Mouse (Mus musculus) splenic B cell, adult 2 months (primary cell): ENCODE measurements around the gene Eefsec.

Experiments used
- DNase-seq: peaks from one replicate; pipeline ENCODE4 v3.0.0-alpha.2; 2011; ENCODE audit warnings: low read depth, low spot score
- H3K27me3 ChIP-seq: 2 replicates; pipeline ENCODE4 v1.6.1; 2012; ENCODE audit warnings: mild to moderate bottlenecking, low read length, moderate library complexity, mixed read lengths; ENCODE audit not compliant: control insufficient read depth, poor library complexity, insufficient read depth, severe bottlenecking
- H3K36me3 ChIP-seq: 2 replicates; pipeline ENCODE4 v1.6.1; 2012; ENCODE audit warnings: mild to moderate bottlenecking, low read length, moderate library complexity, mixed read lengths; ENCODE audit not compliant: control insufficient read depth, poor library complexity, insufficient read depth, severe bottlenecking

Gene Eefsec

GRCm38 (mm10) chr6:88384420-88385053, 61.8 kb downstream of the Eefsec start:
- H3K27me3 ChIP-seq, result no peaks in the 10 kb centered on the region
- DNase-seq, result no peak
- no peaks in the 10 kb centered on the region for H3K36me3 ChIP-seq

- Histone ChIP-seq H3K27me3 (no peaks in the 10 kb centered on the region), H3K36me3 (no peaks in the 10 kb centered on the region)
- no peak for DNase-seq
These were observed 62.6 kb downstream of the Eefsec start for GRCm38 (mm10) chr6:88383734-88384133.

GRCm38 (mm10) chr6:88379756-88380155, 66.6 kb downstream of the Eefsec start:
- DNase-seq, result peak; percentile 3

GRCm38 (mm10) chr6:88378829-88379228, 67.5 kb downstream of the Eefsec start:
- Histone ChIP-seq H3K27me3 (no peaks in the 10 kb centered on the region), H3K36me3 (no peaks in the 10 kb centered on the region)
- peak; percentile 71 for DNase-seq

More at GRCm38 (mm10) chr6:88379756-88380155, 66.6 kb downstream of the Eefsec start:
- no peaks in the 10 kb centered on the region for H3K27me3 ChIP-seq
- H3K36me3 ChIP-seq, result no peaks in the 10 kb centered on the region

GRCm38 (mm10) chr6:88374247-88374646, 72.1 kb downstream of the Eefsec start:
- no peak for DNase-seq
- no peaks in the 10 kb centered on the region for H3K27me3 ChIP-seq
- H3K36me3 ChIP-seq, result no peaks in the 10 kb centered on the region

- H3K27me3 ChIP-seq, result no peaks in the 10 kb centered on the region
- H3K36me3 ChIP-seq, result no peaks in the 10 kb centered on the region
- DNase-seq, result peak; percentile 3
These were observed 76.3 kb downstream of the Eefsec start for GRCm38 (mm10) chr6:88369851-88370635.

GRCm38 (mm10) chr6:88363475-88364012, 82.8 kb downstream of the Eefsec start:
- no peaks in the 10 kb centered on the region for H3K36me3 ChIP-seq
- DNase-seq, result no peak
- no peaks in the 10 kb centered on the region for H3K27me3 ChIP-seq

- DNase-seq, result no peak
- no peaks in the 10 kb centered on the region for H3K27me3 ChIP-seq
- H3K36me3 ChIP-seq, result no peaks in the 10 kb centered on the region
These were observed 85.2 kb downstream of the Eefsec start for GRCm38 (mm10) chr6:88361096-88361495.

GRCm38 (mm10) chr6:88358210-88358609, 88.1 kb downstream of the Eefsec start:
- H3K36me3 ChIP-seq, result peaks cover 4% of the 10 kb centered on the region; the same call in 1 of the 2 replicates
- DNase-seq, result no peak
- H3K27me3 ChIP-seq, result no peaks in the 10 kb centered on the region

GRCm38 (mm10) chr6:88355866-88356265, 90.5 kb downstream of the Eefsec start:
- Histone ChIP-seq H3K27me3 (no peaks in the 10 kb centered on the region), H3K36me3 (peaks cover 4% of the 10 kb centered on the region; the same call in 1 of the 2 replicates)
- DNase-seq, result no peak

- no peak for DNase-seq
- no peaks in the 10 kb centered on the region for H3K27me3 ChIP-seq
- H3K36me3 ChIP-seq, result peaks cover 7% of the 10 kb centered on the region
These were observed 93.8 kb downstream of the Eefsec start for GRCm38 (mm10) chr6:88352541-88352940.

- peaks cover 5% of the 10 kb centered on the region for H3K36me3 ChIP-seq
- no peak for DNase-seq
- no peaks in the 10 kb centered on the region for H3K27me3 ChIP-seq
These were observed 99.6 kb downstream of the Eefsec start for GRCm38 (mm10) chr6:88346776-88347175.

GRCm38 (mm10) chr6:88345311-88345710, 101.0 kb downstream of the Eefsec start:
- Histone ChIP-seq H3K36me3 (peaks cover 5% of the 10 kb centered on the region), H3K27me3 (no peaks in the 10 kb centered on the region)
- DNase-seq, result no peak

GRCm38 (mm10) chr6:88343485-88344450, 102.6 kb downstream of the Eefsec start:
- H3K36me3 ChIP-seq, result peaks cover 2% of the 10 kb centered on the region
- no peak for DNase-seq
- H3K27me3 ChIP-seq, result no peaks in the 10 kb centered on the region
